Mouse (Mus musculus): ENCODE measurements at regions not wholly inside any gene's neighbourhood (a gene's known extent, or its start where the extent isn't known, plus 50 kb on each side); places are given as distances from the start of the nearest gene placed in this dataset.

GRCm38 (mm10) chr1:101756525-101757191 lies 1984.1 kb downstream of the Cntnap5b start:
- Histone ChIP-seq H3K27me3 (replicated peaks) (no peaks in the 10 kb centered on the region), H3K36me3 (no peaks in the 10 kb centered on the region), H3K9ac (no peak overlapping the region), H3K9me3 (no peaks in the 10 kb centered on the region), H3K4me3 (no peak overlapping the region), H3K4me2 (replicated peaks) (no peak overlapping the region; the same call in 1 of the 2 replicates), H3K4me1 (0 out of 2 replicates have a peak, but pooled peaks cover 6% of the 10 kb centered on the region), H3K27ac (no peak overlapping the region)
- peak; percentile 65 for ATAC-seq (ENCODE audit: low FRiP score, low read depth)
- 38% methylated on average over 6 of the region's 6 CpGs for WGBS

GRCm38 (mm10) chr1:101757192-101757527 lies 1984.6 kb downstream of the Cntnap5b start:
- no peak overlapping the region for H3K27ac ChIP-seq
- WGBS = 11% methylated on average over 2 of the region's 2 CpGs
- peak; percentile 41 for ATAC-seq (ENCODE audit: low FRiP score, low read depth)
- H3K9me3 ChIP-seq = no peaks in the 10 kb centered on the region
- H3K4me2 ChIP-seq (replicated peaks) = no peak overlapping the region; the same call in 1 of the 2 replicates
- no peak overlapping the region for H3K4me3 ChIP-seq
- H3K4me1 ChIP-seq = 0 out of 2 replicates have a peak, but pooled peaks cover 6% of the 10 kb centered on the region
- no peaks in the 10 kb centered on the region for H3K27me3 ChIP-seq (replicated peaks)
- H3K36me3 ChIP-seq = no peaks in the 10 kb centered on the region
- H3K9ac ChIP-seq = no peak overlapping the region

DNA sequence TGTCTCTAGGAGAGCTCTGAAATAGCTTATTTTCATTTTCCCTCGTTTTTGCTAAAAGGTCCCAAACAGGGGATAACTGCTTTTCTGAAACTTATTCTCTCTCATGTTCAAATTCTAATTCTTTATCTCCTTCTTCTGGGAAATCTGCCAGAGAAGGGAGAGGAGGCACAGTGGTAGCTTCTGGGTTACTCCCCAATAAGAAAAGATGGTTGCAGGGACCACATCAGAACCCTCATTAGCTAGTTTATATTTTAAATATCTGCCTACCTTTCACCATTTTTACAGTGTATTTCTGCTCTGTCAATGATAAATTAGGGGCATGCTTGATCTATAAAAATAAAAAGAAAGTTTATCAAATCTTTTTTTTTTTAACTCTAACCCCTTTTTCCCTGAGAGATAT lies 2033.3 kb downstream of the Cntnap5b start:
- no peaks in the 10 kb centered on the region for H3K27me3 ChIP-seq (replicated peaks)
- no peaks in the 10 kb centered on the region for H3K36me3 ChIP-seq
- no peak overlapping the region for H3K4me3 ChIP-seq
- no peak for ATAC-seq (ENCODE audit: low FRiP score, low read depth)
- H3K9me3 ChIP-seq = 0 out of 2 replicates have a peak, but pooled peaks cover 3% of the 10 kb centered on the region
- H3K4me1 ChIP-seq = no peaks in the 10 kb centered on the region
- no peak overlapping the region for H3K9ac ChIP-seq
- WGBS = 75% methylated on average over 1 of the region's 1 CpGs
- no peak overlapping the region for H3K27ac ChIP-seq
- H3K4me2 ChIP-seq (replicated peaks) = no peak overlapping the region

Data from neural tube, embryonic 12.5 days (tissue).